Mouse (Mus musculus) CH12.LX (cell line): ENCODE measurements around the gene Ptprk. TPM values are rescaled to one million over a fixed set of nuclear protein-coding genes. Genes with fewer than 3 reads are reported as not detected.

Experiments
- DNase-seq: peaks from one replicate; pipeline ENCODE4 v3.0.0-alpha.2; 2013; ENCODE audit errors: extremely low read depth
- H3K27ac ChIP-seq: 2 replicates; pipeline ENCODE4 v1.5.1; 2012; ENCODE audit warnings: low read depth, mild to moderate bottlenecking, control low read depth, moderate library complexity; ENCODE audit not compliant: insufficient read depth
- H3K27me3 ChIP-seq: replicated peaks from 2 replicates; pipeline ENCODE3; 2012; ENCODE audit warnings: inconsistent platforms
- H3K36me3 ChIP-seq, 2 experiments: replicated peaks in 1 of 2; 2 replicates each; pipeline versions ENCODE3 to v1.6.1; 2012; ENCODE audit warnings: inconsistent platforms in 1 of 2, low read length in 1 of 2, mild to moderate bottlenecking in 1 of 2, mixed read lengths in 1 of 2, moderate library complexity in 1 of 2; ENCODE audit not compliant: control insufficient read depth in 1 of 2, insufficient read depth in 1 of 2
- H3K4me1 ChIP-seq, 2 experiments: 2 replicates each; pipeline ENCODE4 v1.6.1; 2012; ENCODE audit warnings: inconsistent platforms in 1 of 2, moderate library complexity in 1 of 2; ENCODE audit not compliant: insufficient read depth in 2 of 2, control insufficient read depth in 1 of 2
- H3K4me2 ChIP-seq: 2 replicates; pipeline ENCODE4 v1.6.1; 2012; ENCODE audit warnings: low read depth, mild to moderate bottlenecking, control low read depth; ENCODE audit not compliant: poor library complexity, insufficient read depth, severe bottlenecking
- H3K4me3 ChIP-seq, 3 experiments: fragments of 150-350 bp in 1 of 3; sonication (generic) in 1 of 3; replicated peaks in 1 of 3; 2 replicates each; pipeline versions ENCODE3 to v1.5.1; 2011 to 2012; ENCODE audit warnings: low read depth in 2 of 3, low read length in 2 of 3, mild to moderate bottlenecking in 2 of 3, moderate library complexity in 2 of 3, control low read depth in 1 of 3, improper control_type of control experiment in 1 of 3, inconsistent platforms in 1 of 3, mixed read lengths in 1 of 3; ENCODE audit not compliant: poor library complexity in 1 of 3
- H3K79me2 ChIP-seq: replicated peaks from 2 replicates; pipeline ENCODE4 v1.6.1; 2012; ENCODE audit warnings: mild to moderate bottlenecking, moderate library complexity; ENCODE audit not compliant: control insufficient read depth, poor library complexity, insufficient read depth, severe bottlenecking; ENCODE audit errors: extremely low read depth
- H3K9ac ChIP-seq: 2 replicates; pipeline ENCODE4 v1.6.1; 2012; ENCODE audit warnings: low read depth, mild to moderate bottlenecking, control low read depth, moderate library complexity; ENCODE audit not compliant: insufficient read depth
- H3K9me3 ChIP-seq: replicated peaks from 2 replicates; pipeline ENCODE3; 2012; ENCODE audit warnings: low read length, inconsistent platforms, mixed read lengths
- CHD2 ChIP-seq: IDR thresholded peaks from 2 replicates; pipeline ENCODE4 v1.6.1; 2011; ENCODE audit warnings: low read length, improper control_type of control experiment
- CTCF ChIP-seq, 2 experiments: IDR thresholded peaks in 1 of 2; conservative IDR thresholded peaks in 1 of 2; 2 replicates each; pipeline ENCODE4 v1.5.1; 2011 to 2012; ENCODE audit warnings: low read depth in 2 of 2, low read length in 2 of 2, improper control_type of control experiment in 1 of 2, inconsistent platforms in 1 of 2, mild to moderate bottlenecking in 1 of 2, moderate library complexity in 1 of 2
- E2F4 ChIP-seq: IDR thresholded peaks from 2 replicates; pipeline ENCODE4 v1.6.1; 2011; ENCODE audit warnings: low read depth, low read length, improper control_type of control experiment; ENCODE audit not compliant: insufficient replicate concordance
- ELF1 ChIP-seq: IDR thresholded peaks from 2 replicates; pipeline ENCODE4 v1.6.1; 2014; ENCODE audit warnings: low read depth, mild to moderate bottlenecking, inconsistent platforms, low read length, improper control_type of control experiment
- EP300 ChIP-seq: IDR thresholded peaks from 2 replicates; pipeline ENCODE4 v1.6.1; 2011; ENCODE audit warnings: low read length, improper control_type of control experiment
- ETS1 ChIP-seq: conservative IDR thresholded peaks from 2 replicates; pipeline ENCODE4 v1.6.1; 2012; ENCODE audit warnings: low read depth, mild to moderate bottlenecking, inconsistent platforms, low read length, improper control_type of control experiment, moderate library complexity
- IRF4 ChIP-seq: IDR thresholded peaks from 2 replicates; pipeline ENCODE4 v1.6.1; 2014; ENCODE audit warnings: low read depth, mild to moderate bottlenecking, inconsistent platforms, low read length, improper control_type of control experiment
- JUN ChIP-seq: IDR thresholded peaks from 2 replicates; pipeline ENCODE4 v1.6.1; 2011; ENCODE audit warnings: low read depth, mild to moderate bottlenecking, low read length, improper control_type of control experiment, moderate library complexity; ENCODE audit not compliant: insufficient read depth
- JUND ChIP-seq: conservative IDR thresholded peaks from 2 replicates; pipeline ENCODE4 v1.6.1; 2011; ENCODE audit warnings: low read depth, low read length, improper control_type of control experiment
- KAT2A ChIP-seq: IDR thresholded peaks from 2 replicates; pipeline ENCODE4 v1.6.1; 2012; ENCODE audit warnings: low read length, improper control_type of control experiment, inconsistent platforms; ENCODE audit not compliant: insufficient replicate concordance
- MAX ChIP-seq: IDR thresholded peaks from 2 replicates; pipeline ENCODE4 v1.6.1; 2011; ENCODE audit warnings: low read length, improper control_type of control experiment
- MAZ ChIP-seq: IDR thresholded peaks from 2 replicates; pipeline ENCODE4 v1.6.1; 2012; ENCODE audit warnings: low read depth, mild to moderate bottlenecking, inconsistent platforms, low read length, improper control_type of control experiment, moderate library complexity
- MEF2A ChIP-seq: IDR thresholded peaks from 2 replicates; pipeline ENCODE4 v1.6.1; 2014; ENCODE audit warnings: low read depth, mild to moderate bottlenecking, inconsistent platforms, low read length, improper control_type of control experiment, borderline replicate concordance
- MYC ChIP-seq: IDR thresholded peaks from 2 replicates; pipeline ENCODE4 v1.6.1; 2011; ENCODE audit warnings: low read depth, mild to moderate bottlenecking, improper control_type of control experiment, low read length
- NELFE ChIP-seq: IDR thresholded peaks from 2 replicates; pipeline ENCODE4 v1.6.1; 2011; ENCODE audit warnings: low read depth, low read length, improper control_type of control experiment
- NRF1 ChIP-seq: IDR thresholded peaks from 2 replicates; pipeline ENCODE4 v1.6.1; 2014; ENCODE audit warnings: low read depth, mild to moderate bottlenecking, inconsistent platforms, low read length, improper control_type of control experiment, moderate library complexity
- PAX5 ChIP-seq: IDR thresholded peaks from 2 replicates; pipeline ENCODE4 v1.6.1; 2012; ENCODE audit warnings: low read length, inconsistent platforms, mixed read lengths
- POLR2AphosphoS2 ChIP-seq: IDR thresholded peaks from 2 replicates; pipeline ENCODE4 v1.6.1; 2011; ENCODE audit warnings: low read depth, low read length, improper control_type of control experiment
- RAD21 ChIP-seq: IDR thresholded peaks from 2 replicates; pipeline ENCODE4 v1.6.1; 2011; ENCODE audit warnings: low read depth, mild to moderate bottlenecking, low read length, improper control_type of control experiment, moderate library complexity
- TBP ChIP-seq: conservative IDR thresholded peaks from 2 replicates; pipeline ENCODE4 v1.6.1; 2011; ENCODE audit warnings: low read depth, low read length, improper control_type of control experiment
- TCF12 ChIP-seq: IDR thresholded peaks from 2 replicates; pipeline ENCODE4 v1.6.1; 2014; ENCODE audit warnings: low read depth, mild to moderate bottlenecking, inconsistent platforms, low read length, improper control_type of control experiment
- UBTF ChIP-seq: IDR thresholded peaks from 2 replicates; pipeline ENCODE4 v1.6.1; 2012; ENCODE audit warnings: low read depth, mild to moderate bottlenecking, inconsistent platforms, low read length, improper control_type of control experiment, moderate library complexity
- USF1 ChIP-seq: IDR thresholded peaks from 2 replicates; pipeline ENCODE4 v1.6.1; 2014; ENCODE audit warnings: low read depth, mild to moderate bottlenecking, inconsistent platforms, low read length, improper control_type of control experiment
- ZNF384 ChIP-seq: IDR thresholded peaks from 2 replicates; pipeline ENCODE4 v1.6.1; 2012; ENCODE audit warnings: low read depth, low read length, improper control_type of control experiment, inconsistent platforms
- dilution Hi-C: fragments of 300-500 bp; cut with MboI; formaldehyde crosslinking; loops from 2 replicates; pipeline ENCODE4 v1.14.3; 2020; ENCODE audit warnings: low sequenced_read_pairs; ENCODE audit not compliant: extremely low pct_unique_long_range_greater_than_20kb, extremely low pct_ligation_motif_present
- in situ Hi-C: fragments of 300-500 bp; cut with MboI; formaldehyde crosslinking; loops from 3 replicates; pipeline ENCODE4 v1.14.3; 2019; ENCODE audit warnings: low sequenced_read_pairs, low pct_ligation_motif_present, low pct_unique_long_range_greater_than_20kb, mixed read lengths
- polyA plus RNA-seq: library from polyadenylated mRNA; unstranded; fragments of >175 nt; gene quantifications from 2 replicates; pipeline ENCODE4 v1.2.1, GENCODE M21; 2012; ENCODE audit warnings: low read depth; ENCODE audit not compliant: insufficient read length
- total RNA-seq, 2 experiments: library from RNA; depleted of rRNA; stranded (reverse); fragments of 300-350 nt in 1 of 2; fragments of >200 nt in 1 of 2; gene quantifications; 2 replicates each; pipeline ENCODE4 v1.2.3; 2012 to 2014

Ptprk gene
- total and polyA plus RNA-seq, 3 experiments, result not detected

GRCm38 (mm10) chr10:28523992-28524735 is 449.5 kb downstream of the Ptprk start:
- H3K4me2 ChIP-seq, result no peak overlapping the region
- H3K27ac ChIP-seq, result no peak overlapping the region
- H3K9me3 ChIP-seq, result peaks cover 6% of the 10 kb centered on the region
- no peaks in the 10 kb centered on the region for H3K36me3 ChIP-seq
- dilution Hi-C loops, result no loop called here
- H3K4me3 ChIP-seq, result no peak overlapping the region
- no peaks in the 10 kb centered on the region for H3K79me2 ChIP-seq
- DNase-seq, result no peak
- H3K9ac ChIP-seq, result no peak overlapping the region
- no peaks in the 10 kb centered on the region for H3K27me3 ChIP-seq
- no peak for TF ChIP-seq CTCF (conservative IDR thresholded peaks at IDR 0.05 in 1 of 2, IDR thresholded peaks at IDR 0.05 in 1 of 2; ENCODE audit: low read depth in 2 of 2, low read length in 2 of 2)
- no peak for TF ChIP-seq KAT2A
- TF ChIP-seq MYC, result no peak
- in situ Hi-C loops, result no loop called here
- H3K4me1 ChIP-seq, result peaks cover 0 to 8% of the 10 kb centered on the region in 2 experiments; a peak in 1 of 4 replicates

- Histone ChIP-seq H3K27ac (no peak overlapping the region), H3K9me3 (peaks cover 7% of the 10 kb centered on the region), H3K4me1 (peaks cover 0 to 2% of the 10 kb centered on the region in 2 experiments; a peak in 1 of 4 replicates), H3K27me3 (no peaks in the 10 kb centered on the region), H3K9ac (no peak overlapping the region), H3K4me3 (no peak overlapping the region), H3K4me2 (no peak overlapping the region)
- dilution Hi-C loops (no loop called here), in situ Hi-C loops (no loop called here)
- DNase-seq, result no peak
- TF ChIP-seq ELF1 (no peak), UBTF (no peak), CHD2 (no peak), TBP (no peak), CTCF (conservative IDR thresholded peaks at IDR 0.05 in 1 of 2, IDR thresholded peaks at IDR 0.05 in 1 of 2; ENCODE audit: low read depth in 2 of 2, low read length in 2 of 2) (no peak), POLR2AphosphoS2 (no peak), EP300 (no peak), ETS1 (no peak)
- TF ChIP-seq, all 38 proteins: peak for 0
- H3K79me2 ChIP-seq, result no peaks in the 10 kb centered on the region
- H3K36me3 ChIP-seq, result no peaks in the 10 kb centered on the region
Observed at GRCm38 (mm10) chr10:28540595-28540994, 466.0 kb downstream of the Ptprk start.

GRCm38 (mm10) chr10:28542754-28543153 is 468.1 kb downstream of the Ptprk start:
- no peak overlapping the region for H3K4me3 ChIP-seq
- H3K27me3 ChIP-seq, result no peaks in the 10 kb centered on the region
- H3K36me3 ChIP-seq, result no peaks in the 10 kb centered on the region
- no peak overlapping the region for H3K9ac ChIP-seq
- dilution Hi-C loops (no loop called here), in situ Hi-C loops (no loop called here)
- H3K4me2 ChIP-seq, result no peak overlapping the region
- no peaks in the 10 kb centered on the region for H3K79me2 ChIP-seq
- TF ChIP-seq ELF1, result no peak
- no peak for TF ChIP-seq USF1
- no peak for TF ChIP-seq IRF4
- TF ChIP-seq TCF12, result no peak
- no peak for TF ChIP-seq PAX5
- no peak for TF ChIP-seq JUN
- no peak for TF ChIP-seq TBP
- no peak for TF ChIP-seq KAT2A
- no peak for TF ChIP-seq EP300
- no peak for TF ChIP-seq MYC
- TF ChIP-seq MEF2A, result no peak
- TF ChIP-seq ZNF384, result no peak
- no peak for TF ChIP-seq MAZ
- no peak for TF ChIP-seq E2F4
- no peak for TF ChIP-seq NRF1
- TF ChIP-seq RAD21, result no peak
- no peak for TF ChIP-seq NELFE
- TF ChIP-seq JUND, result no peak
- no peak for TF ChIP-seq MAX
- peaks cover 9% of the 10 kb centered on the region for H3K9me3 ChIP-seq
- no peak for DNase-seq
- H3K4me1 ChIP-seq, result peaks cover 0 to 2% of the 10 kb centered on the region in 2 experiments; a peak in 1 of 4 replicates
- H3K27ac ChIP-seq, result no peak overlapping the region
